Mouse (Mus musculus) heart, embryonic 12.5 days (tissue): ENCODE measurements around the gene Tcp11l2. TPM values are rescaled to one million over a fixed set of nuclear protein-coding genes. Genes with fewer than 3 reads are reported as not detected.

ENCODE experiments used
- ATAC-seq: fragments of 200-750 bp; cut with Nextera tagmentation; 2 replicates; pipeline ENCODE4 v1.8.0; 2017; ENCODE audit warnings: moderate TSS enrichment, moderate library complexity; ENCODE audit not compliant: insufficient number of reproducible peaks, low FRiP score
- H3K27ac ChIP-seq: fragments of 300-500 bp; sonication (generic); 2 replicates; pipeline ENCODE4 v1.5.1; 2016; ENCODE audit warnings: mild to moderate bottlenecking, moderate library complexity; ENCODE audit not compliant: poor library complexity, severe bottlenecking
- H3K27me3 ChIP-seq: fragments of 300-500 bp; sonication (generic); replicated peaks from 2 replicates; pipeline ENCODE4 v1.6.1; 2016; ENCODE audit warnings: mild to moderate bottlenecking, moderate library complexity
- H3K36me3 ChIP-seq: fragments of 300-500 bp; sonication (generic); 2 replicates; pipeline ENCODE4 v1.6.1; 2016; ENCODE audit warnings: mild to moderate bottlenecking, moderate library complexity
- H3K4me1 ChIP-seq: fragments of 300-500 bp; sonication (generic); replicated peaks from 2 replicates; pipeline ENCODE4 v1.6.1; 2016; ENCODE audit warnings: mild to moderate bottlenecking
- H3K4me2 ChIP-seq: fragments of 300-500 bp; sonication (generic); 2 replicates; pipeline ENCODE4 v1.6.1; 2016; ENCODE audit warnings: mild to moderate bottlenecking, moderate library complexity
- H3K4me3 ChIP-seq: fragments of 300-500 bp; sonication (generic); 2 replicates; pipeline ENCODE4 v1.5.1; 2016; ENCODE audit warnings: mild to moderate bottlenecking
- H3K9ac ChIP-seq: fragments of 300-500 bp; sonication (generic); 2 replicates; pipeline ENCODE4 v1.6.1; 2016; ENCODE audit warnings: mild to moderate bottlenecking, moderate library complexity
- H3K9me3 ChIP-seq: fragments of 300-500 bp; sonication (generic); replicated peaks from 2 replicates; pipeline ENCODE4 v1.6.1; 2016; ENCODE audit warnings: mild to moderate bottlenecking, moderate library complexity
- WGBS: fragments of 180-500 bp; shearing (Covaris S2); methylation state at CpG from one replicate; pipeline ENCODE4 v1.1.7; 2016; 5-methylcytosine and 5-hydroxymethylcytosine counted together
- polyA plus RNA-seq: library from polyadenylated mRNA; unstranded; fragments of >200 nt; fragmentation: Nextera tagmentation; extraction: Ambion mirVana; gene quantifications from 2 replicates; pipeline ENCODE4 v1.2.1, GENCODE M21; 2016

Gene Tcp11l2
- polyA plus RNA-seq, 1 experiment from 2014 or later: 29.1 TPM

- no peaks in the 10 kb centered on the region for H3K27me3 ChIP-seq
- 65% methylated on average over 3 of the region's 3 CpGs for WGBS
- no peak overlapping the region for H3K9ac ChIP-seq
- no peak overlapping the region for H3K4me2 ChIP-seq
- H3K4me1 ChIP-seq: peaks cover 42% of the 10 kb centered on the region
- peak overlapping the region; percentile 61 for H3K27ac ChIP-seq
- no peak overlapping the region for H3K4me3 ChIP-seq
- H3K9me3 ChIP-seq: no peaks in the 10 kb centered on the region
- peaks cover 17% of the 10 kb centered on the region for H3K36me3 ChIP-seq
- ATAC-seq: no peak
Measured at GRCm38 (mm10) chr10:84608361-84608760, 31.9 kb downstream of the Tcp11l2 start.

GRCm38 (mm10) chr10:84610324-84610723, 33.9 kb downstream of the Tcp11l2 start:
- peaks cover 11% of the 10 kb centered on the region for H3K36me3 ChIP-seq
- peaks cover 48% of the 10 kb centered on the region for H3K4me1 ChIP-seq
- H3K27ac ChIP-seq: peak overlapping the region; percentile 84
- no peak overlapping the region for H3K4me2 ChIP-seq
- H3K27me3 ChIP-seq: no peaks in the 10 kb centered on the region
- no peak for ATAC-seq
- 28% methylated on average over 4 of the region's 4 CpGs for WGBS
- H3K9ac ChIP-seq: no peak overlapping the region
- H3K9me3 ChIP-seq: no peaks in the 10 kb centered on the region
- no peak overlapping the region for H3K4me3 ChIP-seq

- 64% methylated on average over 3 of the region's 3 CpGs for WGBS
- H3K4me2 ChIP-seq: no peak overlapping the region
- ATAC-seq: no peak
- H3K27ac ChIP-seq: peak overlapping the region; percentile 84
- H3K4me1 ChIP-seq: peaks cover 51% of the 10 kb centered on the region
- H3K36me3 ChIP-seq: peaks cover 6% of the 10 kb centered on the region
- H3K27me3 ChIP-seq: no peaks in the 10 kb centered on the region
- no peaks in the 10 kb centered on the region for H3K9me3 ChIP-seq
- no peak overlapping the region for H3K4me3 ChIP-seq
- H3K9ac ChIP-seq: no peak overlapping the region
Measured at GRCm38 (mm10) chr10:84610783-84611182, 34.4 kb downstream of the Tcp11l2 start.

- Histone ChIP-seq H3K4me1 (peaks cover 51% of the 10 kb centered on the region), H3K9ac (no peak overlapping the region), H3K27ac (peak overlapping the region; percentile 73), H3K4me2 (no peak overlapping the region), H3K9me3 (no peaks in the 10 kb centered on the region), H3K27me3 (no peaks in the 10 kb centered on the region), H3K4me3 (no peak overlapping the region), H3K36me3 (no peaks in the 10 kb centered on the region)
- 31% methylated on average over 3 of the region's 3 CpGs for WGBS
- no peak for ATAC-seq
Measured at GRCm38 (mm10) chr10:84611664-84612063, 35.2 kb downstream of the Tcp11l2 start.

- no peak for ATAC-seq
- H3K4me2 ChIP-seq: no peak overlapping the region
Measured at GRCm38 (mm10) chr10:84612281-84612680, 35.9 kb downstream of the Tcp11l2 start.

GRCm38 (mm10) chr10:84613366-84613765, 36.9 kb downstream of the Tcp11l2 start:
- Histone ChIP-seq H3K9ac (no peak overlapping the region), H3K27ac (no peak overlapping the region), H3K27me3 (no peaks in the 10 kb centered on the region), H3K4me2 (no peak overlapping the region), H3K9me3 (no peaks in the 10 kb centered on the region), H3K4me1 (peaks cover 51% of the 10 kb centered on the region), H3K4me3 (no peak overlapping the region), H3K36me3 (no peaks in the 10 kb centered on the region)
- no peak for ATAC-seq
- 79% methylated on average over 8 of the region's 8 CpGs for WGBS

More at GRCm38 (mm10) chr10:84612281-84612680, 35.9 kb downstream of the Tcp11l2 start:
- Histone ChIP-seq H3K9me3 (no peaks in the 10 kb centered on the region), H3K27ac (peak overlapping the region; percentile 73), H3K36me3 (no peaks in the 10 kb centered on the region), H3K4me3 (no peak overlapping the region), H3K27me3 (no peaks in the 10 kb centered on the region), H3K9ac (no peak overlapping the region), H3K4me1 (peaks cover 51% of the 10 kb centered on the region)
- 73% methylated on average over 2 of the region's 2 CpGs for WGBS

- no peak overlapping the region for H3K4me3 ChIP-seq
- no peak overlapping the region for H3K9ac ChIP-seq
- ATAC-seq: no peak
Measured at GRCm38 (mm10) chr10:84615076-84615475, 38.6 kb downstream of the Tcp11l2 start.

GRCm38 (mm10) chr10:84621826-84622790, 45.7 kb downstream of the Tcp11l2 start, which contains the start of gene Polr3b:
Gene Polr3b, plus strand, starts transcription at chr10:84622292.
- no peaks in the 10 kb centered on the region for H3K36me3 ChIP-seq
- H3K4me3 ChIP-seq: peak within 1 kb of the TSS; percentile 76
- peaks cover 12% of the 10 kb centered on the region for H3K4me1 ChIP-seq
- H3K4me2 ChIP-seq: peak within 1 kb of the TSS; percentile 81
- H3K27ac ChIP-seq: peak within 1 kb of the TSS; percentile 95
- H3K9me3 ChIP-seq: no peaks in the 10 kb centered on the region
- peak within 1 kb of the TSS; percentile 73 for H3K9ac ChIP-seq
- 6% methylated on average over 53 of the region's 53 CpGs for WGBS
- peak; percentile 95 for ATAC-seq
- H3K27me3 ChIP-seq: no peaks in the 10 kb centered on the region

More at GRCm38 (mm10) chr10:84615076-84615475, 38.6 kb downstream of the Tcp11l2 start:
- Histone ChIP-seq H3K4me1 (peaks cover 40% of the 10 kb centered on the region), H3K27me3 (no peaks in the 10 kb centered on the region), H3K9me3 (no peaks in the 10 kb centered on the region), H3K36me3 (no peaks in the 10 kb centered on the region), H3K27ac (peak overlapping the region; percentile 21; the same call in 1 of the 2 replicates), H3K4me2 (no peak overlapping the region)
- 59% methylated on average over 3 of the region's 3 CpGs for WGBS

GRCm38 (mm10) chr10:84631182-84631581, 54.8 kb downstream of the Tcp11l2 start:
- H3K27ac ChIP-seq: no peak overlapping the region
- no peaks in the 10 kb centered on the region for H3K27me3 ChIP-seq
- no peaks in the 10 kb centered on the region for H3K4me1 ChIP-seq
- H3K9me3 ChIP-seq: no peaks in the 10 kb centered on the region
- H3K36me3 ChIP-seq: peaks cover 45% of the 10 kb centered on the region
- no peak overlapping the region for H3K4me2 ChIP-seq
- H3K9ac ChIP-seq: no peak overlapping the region
- 62% methylated on average over 5 of the region's 5 CpGs for WGBS
- no peak overlapping the region for H3K4me3 ChIP-seq
- no peak for ATAC-seq

GRCm38 (mm10) chr10:84632005-84632404, 55.6 kb downstream of the Tcp11l2 start:
- Histone ChIP-seq H3K4me2 (no peak overlapping the region), H3K9ac (no peak overlapping the region), H3K27me3 (no peaks in the 10 kb centered on the region), H3K4me3 (no peak overlapping the region), H3K4me1 (no peaks in the 10 kb centered on the region), H3K9me3 (no peaks in the 10 kb centered on the region), H3K27ac (no peak overlapping the region), H3K36me3 (peaks cover 53% of the 10 kb centered on the region)
- ATAC-seq: no peak
- WGBS: 93% methylated on average over 4 of the region's 4 CpGs

GRCm38 (mm10) chr10:84636656-84637055, 60.2 kb downstream of the Tcp11l2 start:
- H3K27me3 ChIP-seq: no peaks in the 10 kb centered on the region
- no peak for ATAC-seq
- WGBS: 92% methylated on average over 10 of the region's 10 CpGs
- no peaks in the 10 kb centered on the region for H3K4me1 ChIP-seq
- no peak overlapping the region for H3K4me2 ChIP-seq
- no peak overlapping the region for H3K27ac ChIP-seq
- peaks cover 75% of the 10 kb centered on the region for H3K36me3 ChIP-seq
- no peak overlapping the region for H3K9ac ChIP-seq
- H3K4me3 ChIP-seq: no peak overlapping the region
- no peaks in the 10 kb centered on the region for H3K9me3 ChIP-seq
